In genomic region chr1:118564561-118564960, GRCm38 (mm10) we compare ENCODE assay signal across 13 mouse cellular contexts.
A peak's percentile ranks its signal among the peaks of the same experiment; 100 is the strongest.
DNase-seq lines count a peak whose midpoint lies in the region; ATAC-seq and TF ChIP-seq lines count a peak whose summit lies in the region.
"Had no signal": no experiment of that assay in that cellular context is flagged by ENCODE, and none has a peak within 500 bp of the region (broad histone marks: within the 10 kb centered on the region; RNA-seq: fewer than 3 reads in every experiment).

No protein-coding gene starts in this region.

- peak; percentile 63 for TF ChIP-seq CTCF in layer of hippocampus, adult 2 months (conservative IDR thresholded peaks at IDR 0.05)
- TF ChIP-seq CTCF in E14TG2a.4 (conservative IDR thresholded peaks at IDR 0.05; ENCODE audit: low read length): peak; percentile 42

- H3K27me3 ChIP-seq in E14TG2a.4 (ENCODE audit: insufficient read depth, low read length): no peaks in the 10 kb centered on the region
- H3K27me3 ChIP-seq: liver, embryonic 15.5 days had no signal

- H3K9me3 ChIP-seq in E14TG2a.4 (ENCODE audit: low read length): no peaks in the 10 kb centered on the region
- H3K9me3 ChIP-seq: liver, embryonic 15.5 days had no signal

- no peak overlapping the region for H3K27ac ChIP-seq in layer of hippocampus, adult 2 months
- H3K27ac ChIP-seq: liver, embryonic 15.5 days had no signal

- DNase-seq in cerebellum, adult 9-10 months: peak; percentile 7
- no peak for DNase-seq in cerebellum, postnatal 4 days (ENCODE audit: low spot score in 2 of 2)
- no peak for DNase-seq in layer of hippocampus, adult 2 months (ENCODE audit: low spot score in 2 of 2)
- DNase-seq in layer of hippocampus, adult 9-10 months (ENCODE audit: low spot score): no peak
- peak; percentile 15 for DNase-seq in embryo, embryonic 10.5 days (ENCODE audit: low spot score)
- no peak for DNase-seq in ovary, adult 18-20 months (ENCODE audit: low spot score)
- DNase-seq: adrenal gland, postnatal 25 days; cerebellum, adult 11 months; kidney, adult 11 months; right cerebral cortex, postnatal 4 days had no signal

- no peaks in the 10 kb centered on the region for H3K4me1 ChIP-seq in E14TG2a.4 (replicated peaks; ENCODE audit: low read depth, low read length)
- H3K4me1 ChIP-seq: liver, embryonic 15.5 days had no signal

- no peak for ATAC-seq in megakaryocyte-erythroid progenitor cell, adult 5-6 weeks (replicated peaks; ENCODE audit: low FRiP score, low TSS enrichment, poor library complexity, severe bottlenecking)

- no peak overlapping the region for H3K4me3 ChIP-seq in layer of hippocampus, adult 2 months
- no peak overlapping the region for H3K4me3 ChIP-seq in E14TG2a.4 (replicated peaks; ENCODE audit: low read length)
- H3K4me3 ChIP-seq: liver, embryonic 15.5 days had no signal

- peaks cover 56% of the 10 kb centered on the region for H3K36me3 ChIP-seq in E14TG2a.4 (ENCODE audit: insufficient read depth, low read length)

Comparison
In these comparisons a context has a peak if more than half of its experiments do, and no peak if none do; other contexts are left out.
1. DNase-seq: peak in cerebellum, adult 9-10 months (single experiment) and embryo, embryonic 10.5 days (single experiment); none in cerebellum, postnatal 4 days (0 of 2), layer of hippocampus, adult 2 months (0 of 2), layer of hippocampus, adult 9-10 months (single experiment) and ovary, adult 18-20 months (single experiment).